Mouse (Mus musculus) bone marrow, adult 2 months (tissue): Measurements from ENCODE around the gene Rtel1.

Experiments used
- CTCF ChIP-seq: fragments of 200-500 bp; IDR thresholded peaks from 2 replicates; pipeline ENCODE4 v1.5.1; 2011; ENCODE audit warnings: low read length, control low read depth; ENCODE audit not compliant: control insufficient read depth, insufficient read depth
- POLR2A ChIP-seq: fragments of 200-500 bp; IDR thresholded peaks from 2 replicates; pipeline ENCODE4 v1.6.1; 2011; ENCODE audit warnings: low read depth, mild to moderate bottlenecking, control low read depth, low read length, borderline replicate concordance; ENCODE audit not compliant: control insufficient read depth

DNA sequence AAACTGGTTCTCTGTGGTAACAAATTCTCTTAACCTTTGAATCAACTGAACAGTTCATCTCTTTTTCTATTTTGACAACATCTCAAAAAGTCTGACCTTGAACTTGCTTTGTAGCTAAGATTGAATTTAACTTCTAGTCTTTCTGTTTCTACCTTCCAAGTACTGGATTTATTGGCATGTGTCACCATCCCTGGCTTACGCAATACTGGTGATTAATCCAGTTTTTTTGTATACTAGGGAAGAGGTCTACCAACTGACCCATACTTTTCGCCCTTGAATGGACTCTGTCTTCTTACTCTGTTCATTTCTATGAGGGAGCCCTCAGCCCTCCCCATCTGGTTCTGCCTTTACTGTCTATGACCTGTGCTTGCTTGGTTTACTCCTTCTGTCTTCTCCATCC lies 6.6 kb downstream of the Rtel1 start:
- TF ChIP-seq CTCF (no peak), POLR2A (no peak)
